Mouse (Mus musculus) kidney, embryonic 15.5 days (tissue): ENCODE results near the gene Krtap28-13. TPM values are rescaled to one million over a fixed set of nuclear protein-coding genes. Genes with fewer than 3 reads are reported as not detected.

ENCODE experiments used
- ATAC-seq: fragments of 200-750 bp; cut with Nextera tagmentation; replicated peaks from 2 replicates; pipeline ENCODE4 v1.8.0; 2017; ENCODE audit warnings: moderate TSS enrichment; ENCODE audit not compliant: low FRiP score
- H3K27ac ChIP-seq: fragments of 300-500 bp; sonication (generic); 2 replicates; pipeline ENCODE4 v1.5.1; 2015; ENCODE audit warnings: mild to moderate bottlenecking, inconsistent platforms
- H3K27me3 ChIP-seq: fragments of 300-500 bp; sonication (generic); 2 replicates; pipeline ENCODE4 v1.6.1; 2015; ENCODE audit warnings: inconsistent platforms
- H3K36me3 ChIP-seq: fragments of 300-500 bp; sonication (generic); 2 replicates; pipeline ENCODE4 v1.6.1; 2015; ENCODE audit warnings: inconsistent platforms
- H3K4me1 ChIP-seq: fragments of 300-500 bp; sonication (generic); 2 replicates; pipeline ENCODE4 v1.6.1; 2015; ENCODE audit warnings: inconsistent platforms
- H3K4me2 ChIP-seq: fragments of 300-500 bp; sonication (generic); 2 replicates; pipeline ENCODE4 v1.6.1; 2015; ENCODE audit warnings: moderate library complexity, mild to moderate bottlenecking, inconsistent platforms
- H3K4me3 ChIP-seq: fragments of 300-500 bp; sonication (generic); replicated peaks from 2 replicates; pipeline ENCODE4 v1.5.1; 2015; ENCODE audit warnings: mild to moderate bottlenecking, inconsistent platforms
- H3K9ac ChIP-seq: fragments of 300-500 bp; sonication (generic); 2 replicates; pipeline ENCODE4 v1.6.1; 2015; ENCODE audit warnings: mild to moderate bottlenecking, inconsistent platforms
- H3K9me3 ChIP-seq: fragments of 300-500 bp; sonication (generic); replicated peaks from 2 replicates; pipeline ENCODE4 v1.6.1; 2016; ENCODE audit warnings: inconsistent platforms
- WGBS: fragments of 180-500 bp; shearing (Covaris S2); methylation state at CpG from one replicate; pipeline ENCODE4 v1.1.7; 2015; ENCODE audit warnings: mixed read lengths; 5-methylcytosine and 5-hydroxymethylcytosine counted together
- polyA plus RNA-seq: library from polyadenylated mRNA; unstranded; fragments of >200 nt; fragmentation: Nextera tagmentation; extraction: Ambion mirVana; gene quantifications from 2 replicates; pipeline ENCODE4 v1.2.1, GENCODE M21; 2015

Gene Krtap28-13
- not detected in 2 replicates for polyA plus RNA-seq

- Histone ChIP-seq H3K4me2 (no peak within 1 kb of the TSS), H3K4me3 (no peak within 1 kb of the TSS), H3K9me3 (no peaks in the 10 kb centered on the region), H3K36me3 (no peaks in the 10 kb centered on the region), H3K4me1 (no peaks in the 10 kb centered on the region), H3K27me3 (no peaks in the 10 kb centered on the region), H3K27ac (no peak within 1 kb of the TSS), H3K9ac (no peak within 1 kb of the TSS)
- no peak for ATAC-seq
- WGBS, result 91% methylated on average over 4 of the region's 4 CpGs
Measured at GRCm38 (mm10) chr1:83060643-83061042, at the start of gene Krtap28-13. Gene Krtap28-13, plus strand, starts transcription at chr1:83060930.

- no peaks in the 10 kb centered on the region for H3K36me3 ChIP-seq
- H3K9me3 ChIP-seq, result no peaks in the 10 kb centered on the region
- H3K9ac ChIP-seq, result no peak overlapping the region
- H3K27me3 ChIP-seq, result no peaks in the 10 kb centered on the region
- 86% methylated on average over 3 of the region's 3 CpGs for WGBS
- no peak for ATAC-seq
- H3K4me1 ChIP-seq, result no peaks in the 10 kb centered on the region
- H3K4me2 ChIP-seq, result no peak overlapping the region
- H3K4me3 ChIP-seq, result no peak overlapping the region
- no peak overlapping the region for H3K27ac ChIP-seq
Measured at GRCm38 (mm10) chr1:83014477-83014876, 46.3 kb upstream of the Krtap28-13 start.

- Histone ChIP-seq H3K9me3 (no peaks in the 10 kb centered on the region), H3K36me3 (no peaks in the 10 kb centered on the region), H3K4me3 (no peak overlapping the region), H3K4me2 (no peak overlapping the region), H3K27me3 (no peaks in the 10 kb centered on the region), H3K27ac (no peak overlapping the region), H3K9ac (no peak overlapping the region), H3K4me1 (no peaks in the 10 kb centered on the region)
- 81% methylated on average over 10 of the region's 10 CpGs for WGBS
- ATAC-seq, result no peak
Measured at GRCm38 (mm10) chr1:83015329-83015879, 45.3 kb upstream of the Krtap28-13 start.

GRCm38 (mm10) chr1:83016556-83016955, 44.2 kb upstream of the Krtap28-13 start:
- Histone ChIP-seq H3K4me1 (no peaks in the 10 kb centered on the region), H3K27me3 (no peaks in the 10 kb centered on the region), H3K4me2 (no peak overlapping the region), H3K9me3 (no peaks in the 10 kb centered on the region), H3K27ac (no peak overlapping the region), H3K4me3 (no peak overlapping the region), H3K9ac (no peak overlapping the region), H3K36me3 (no peaks in the 10 kb centered on the region)
- 70% methylated on average over 1 of the region's 1 CpGs for WGBS
- no peak for ATAC-seq

GRCm38 (mm10) chr1:83031950-83032349, 28.8 kb upstream of the Krtap28-13 start:
- 67% methylated on average over 1 of the region's 1 CpGs for WGBS
- H3K9me3 ChIP-seq, result no peaks in the 10 kb centered on the region
- ATAC-seq, result no peak
- no peak overlapping the region for H3K4me2 ChIP-seq
- no peaks in the 10 kb centered on the region for H3K27me3 ChIP-seq
- no peak overlapping the region for H3K9ac ChIP-seq
- H3K36me3 ChIP-seq, result no peaks in the 10 kb centered on the region
- no peak overlapping the region for H3K4me3 ChIP-seq
- H3K4me1 ChIP-seq, result 0 out of 2 replicates have a peak, but pooled peaks cover 5% of the 10 kb centered on the region
- no peak overlapping the region for H3K27ac ChIP-seq

- WGBS, result 85% methylated on average over 6 of the region's 6 CpGs
- Histone ChIP-seq H3K4me2 (no peak overlapping the region), H3K36me3 (no peaks in the 10 kb centered on the region), H3K4me1 (0 out of 2 replicates have a peak, but pooled peaks cover 5% of the 10 kb centered on the region), H3K27ac (no peak overlapping the region), H3K9me3 (no peaks in the 10 kb centered on the region), H3K9ac (no peak overlapping the region), H3K4me3 (no peak overlapping the region), H3K27me3 (no peaks in the 10 kb centered on the region)
- no peak for ATAC-seq
Measured at GRCm38 (mm10) chr1:83032508-83032907, 28.2 kb upstream of the Krtap28-13 start.

GRCm38 (mm10) chr1:83034509-83034908, 26.2 kb upstream of the Krtap28-13 start:
- Histone ChIP-seq H3K9me3 (no peaks in the 10 kb centered on the region), H3K27ac (no peak overlapping the region), H3K36me3 (no peaks in the 10 kb centered on the region), H3K27me3 (no peaks in the 10 kb centered on the region), H3K4me3 (no peak overlapping the region), H3K4me1 (0 out of 2 replicates have a peak, but pooled peaks cover 5% of the 10 kb centered on the region), H3K9ac (no peak overlapping the region), H3K4me2 (no peak overlapping the region)
- no peak for ATAC-seq
- 38% methylated on average over 5 of the region's 5 CpGs for WGBS

GRCm38 (mm10) chr1:83036892-83037667, 23.6 kb upstream of the Krtap28-13 start:
- Histone ChIP-seq H3K4me2 (no peak overlapping the region), H3K4me1 (0 out of 2 replicates have a peak, but pooled peaks cover 5% of the 10 kb centered on the region), H3K9me3 (no peaks in the 10 kb centered on the region), H3K4me3 (no peak overlapping the region), H3K27ac (no peak overlapping the region), H3K9ac (no peak overlapping the region), H3K36me3 (no peaks in the 10 kb centered on the region), H3K27me3 (no peaks in the 10 kb centered on the region)
- no peak for ATAC-seq
- 75% methylated on average over 11 of the region's 11 CpGs for WGBS

GRCm38 (mm10) chr1:83038109-83038672, 22.5 kb upstream of the Krtap28-13 start, which contains the start of gene Slc19a3:
Gene Slc19a3, minus strand, starts transcription at chr1:83038448.
- WGBS, result under 1% methylated on average over 25 of the region's 25 CpGs
- H3K4me1 ChIP-seq, result 0 out of 2 replicates have a peak, but pooled peaks cover 5% of the 10 kb centered on the region
- H3K27me3 ChIP-seq, result no peaks in the 10 kb centered on the region
- H3K4me3 ChIP-seq, result peak within 1 kb of the TSS; percentile 52
- peak within 1 kb of the TSS; percentile 48 for H3K9ac ChIP-seq
- H3K9me3 ChIP-seq, result no peaks in the 10 kb centered on the region
- ATAC-seq, result peak; percentile 95
- H3K27ac ChIP-seq, result peak within 1 kb of the TSS; percentile 65
- H3K36me3 ChIP-seq, result no peaks in the 10 kb centered on the region
- peak within 1 kb of the TSS; percentile 79 for H3K4me2 ChIP-seq

- Histone ChIP-seq H3K4me1 (0 out of 2 replicates have a peak, but pooled peaks cover 5% of the 10 kb centered on the region), H3K36me3 (no peaks in the 10 kb centered on the region), H3K9me3 (no peaks in the 10 kb centered on the region), H3K27ac (no peak overlapping the region), H3K9ac (no peak overlapping the region), H3K27me3 (0 out of 2 replicates have a peak, but pooled peaks cover 2% of the 10 kb centered on the region), H3K4me2 (no peak overlapping the region), H3K4me3 (no peak overlapping the region)
- 81% methylated on average over 4 of the region's 4 CpGs for WGBS
- no peak for ATAC-seq
Measured at GRCm38 (mm10) chr1:83039080-83039479, 21.6 kb upstream of the Krtap28-13 start.

GRCm38 (mm10) chr1:83042380-83042779, 18.4 kb upstream of the Krtap28-13 start, which contains the start of gene Krtap28-10:
Gene Krtap28-10, minus strand, starts transcription at chr1:83042480.
- Histone ChIP-seq H3K27me3 (0 out of 2 replicates have a peak, but pooled peaks cover 3% of the 10 kb centered on the region), H3K36me3 (no peaks in the 10 kb centered on the region), H3K4me1 (no peaks in the 10 kb centered on the region), H3K4me3 (no peak within 1 kb of the TSS), H3K9ac (no peak within 1 kb of the TSS), H3K9me3 (no peaks in the 10 kb centered on the region), H3K27ac (no peak within 1 kb of the TSS), H3K4me2 (no peak within 1 kb of the TSS)
- WGBS, result 92% methylated on average over 2 of the region's 2 CpGs
- no peak for ATAC-seq

- no peak within 1 kb of the TSS for H3K27ac ChIP-seq
- no peaks in the 10 kb centered on the region for H3K4me1 ChIP-seq
- 76% methylated on average over 5 of the region's 5 CpGs for WGBS
- H3K27me3 ChIP-seq, result 0 out of 2 replicates have a peak, but pooled peaks cover 3% of the 10 kb centered on the region
- no peak within 1 kb of the TSS for H3K4me2 ChIP-seq
- no peak within 1 kb of the TSS for H3K4me3 ChIP-seq
- H3K9me3 ChIP-seq, result no peaks in the 10 kb centered on the region
- no peak within 1 kb of the TSS for H3K9ac ChIP-seq
- ATAC-seq, result no peak
- no peaks in the 10 kb centered on the region for H3K36me3 ChIP-seq
Measured at GRCm38 (mm10) chr1:83044882-83045427, 15.8 kb upstream of the Krtap28-13 start, which contains the start of gene Gm47969. Gene Gm47969, plus strand, starts transcription at chr1:83044932.
